Mouse (Mus musculus): Measurements from ENCODE around the gene Zbtb24. TPM values are rescaled to one million over a fixed set of nuclear protein-coding genes. Genes with fewer than 3 reads are reported as not detected.

Zbtb24 gene
- 50.5 TPM for polyA plus RNA-seq (2017; shearing (Covaris generic))

GRCm38 (mm10) chr10:41450137-41450670 is at the start of gene Zbtb24:
Gene Zbtb24, plus strand, starts transcription at chr10:41450383.

GRCm38 (mm10) chr10:41476171-41477017 is 26.2 kb downstream of the Zbtb24 start, which contains the start of gene Mical1:
Gene Mical1, plus strand, starts transcription at chr10:41476314.

GRCm38 (mm10) chr10:41489708-41490517 is 39.7 kb downstream of the Zbtb24 start, which contains the start of the genes Smpd2 and Ppil6:
Gene Smpd2, minus strand, starts transcription at chr10:41490369.
Gene Ppil6, plus strand, starts transcription at chr10:41490439.

Other genes starting within 250 kb of the Zbtb24 start
- gene Fig4, start 147.1 kb upstream of the Zbtb24 start, polyA plus RNA-seq (2017; shearing (Covaris generic)), result 36.1 TPM
- gene Ak9, start 146.4 kb upstream of the Zbtb24 start, polyA plus RNA-seq (2017; shearing (Covaris generic)), result not detected
- 103 TPM for gene Mical1, start 25.9 kb downstream of the Zbtb24 start, polyA plus RNA-seq (2017; shearing (Covaris generic))
- 42.8 TPM for gene Smpd2, start 40.0 kb downstream of the Zbtb24 start, polyA plus RNA-seq (2017; shearing (Covaris generic))
- gene Ppil6, start 40.1 kb downstream of the Zbtb24 start, polyA plus RNA-seq (2017; shearing (Covaris generic)), result not detected
- 254 TPM for gene Cd164, start 69.0 kb downstream of the Zbtb24 start, polyA plus RNA-seq (2017; shearing (Covaris generic))

Measured in activated CD4-positive, CD25-positive, alpha-beta regulatory T cell, adult 9 weeks (primary cell).